Mouse (Mus musculus) spleen, postnatal 14 days (tissue): ENCODE measurements at regions not wholly inside any gene's neighbourhood (a gene's known extent, or its start where the extent isn't known, plus 50 kb on each side); places are given as distances from the start of the nearest gene placed in this dataset.

Source experiments
- DNase-seq, 2 experiments: peaks; one replicate each; pipeline ENCODE4 v3.0.0; 2021 to 2022; ENCODE audit warnings: low spot score in 2 of 2

GRCm38 (mm10) chr5:12219424-12220107, 163.6 kb upstream of the Sema3d start:
- DNase-seq: no peak

- DNase-seq: no peak
These were observed 160.6 kb upstream of the Sema3d start for GRCm38 (mm10) chr5:12222622-12223021.

DNA sequence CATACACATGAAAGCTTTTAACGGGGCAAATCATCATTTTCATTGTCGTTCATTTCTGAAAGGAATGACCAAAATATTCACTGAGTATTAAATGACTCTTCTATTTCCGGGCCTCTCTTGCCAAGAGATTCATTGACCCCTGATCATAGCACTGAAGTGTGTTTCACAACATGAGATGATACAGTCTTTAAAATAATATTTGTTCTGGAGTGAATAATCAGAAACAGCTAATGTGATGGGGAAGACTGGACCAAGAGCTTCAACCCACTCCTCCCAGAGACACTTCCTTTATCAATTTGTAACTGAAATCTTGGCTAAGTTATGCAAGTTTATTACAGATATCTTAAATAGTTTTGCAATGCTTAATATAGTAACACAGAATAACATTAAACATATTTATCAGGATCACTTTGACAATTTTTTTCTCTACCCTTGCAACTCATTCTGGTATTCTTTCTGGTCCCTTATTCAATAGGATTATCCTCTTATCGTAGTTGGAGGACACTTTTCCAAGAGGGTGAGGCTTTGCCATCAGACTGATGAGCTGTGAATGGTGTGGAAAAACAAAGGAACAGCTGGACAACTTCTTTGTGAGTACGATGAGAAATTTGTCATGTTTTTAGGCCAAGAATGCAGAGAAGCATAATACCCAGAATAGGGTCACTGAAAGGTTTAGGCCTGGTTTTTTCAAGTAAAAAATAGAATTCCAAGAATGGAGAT, 149.6 kb upstream of the Sema3d start:
- DNase-seq: no peak

DNA sequence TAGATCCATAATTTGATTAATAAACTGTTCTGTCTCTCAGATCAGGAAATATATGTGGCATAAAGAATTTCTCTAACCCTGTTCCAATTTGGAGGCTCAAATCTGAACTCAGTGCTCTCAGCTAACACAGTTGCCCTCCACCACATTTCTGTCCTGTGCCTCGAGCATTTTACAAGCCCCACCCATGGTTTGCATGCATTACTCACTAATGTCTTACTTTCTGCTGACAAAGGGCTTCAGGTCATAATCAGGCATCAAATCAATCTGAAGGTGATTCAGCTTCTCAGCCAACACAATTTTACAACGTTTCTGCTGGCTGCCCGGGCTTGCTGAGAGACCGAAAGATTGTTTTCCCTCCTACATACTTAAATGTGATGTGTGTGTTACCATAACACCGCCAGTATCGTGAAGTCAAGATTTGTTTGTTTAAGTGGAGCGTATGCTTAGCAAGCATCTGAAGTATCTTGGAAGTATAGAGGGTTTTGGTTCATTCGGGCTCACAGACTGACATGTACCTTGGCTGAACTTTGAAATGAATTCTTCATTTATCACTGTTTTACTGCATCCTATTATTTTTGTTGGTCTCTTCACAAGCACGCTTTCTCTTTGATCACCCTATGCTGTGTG, 139.9 kb upstream of the Sema3d start:
- no peak for DNase-seq

GRCm38 (mm10) chr5:12293685-12294084, 89.5 kb upstream of the Sema3d start:
- DNase-seq: no peak

DNA sequence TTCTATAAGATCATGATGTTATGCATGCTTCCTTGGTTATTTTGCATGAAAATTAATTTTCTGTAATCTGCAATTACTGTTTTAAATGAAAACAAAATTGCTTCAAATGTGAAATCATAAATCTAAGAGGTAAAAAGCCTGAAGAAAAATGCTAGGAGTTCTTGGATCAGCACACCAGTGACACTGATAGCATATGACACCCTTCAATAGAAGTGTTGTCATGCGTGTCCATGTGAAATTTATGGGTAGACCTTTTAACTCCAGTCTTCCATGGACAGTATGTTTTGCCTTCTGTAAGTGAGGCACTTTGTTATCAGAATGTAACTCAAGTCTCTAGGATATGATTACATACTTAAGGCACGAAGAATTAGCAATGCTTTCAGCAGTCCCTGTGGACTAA, 85.9 kb upstream of the Sema3d start:
- no peak for DNase-seq

GRCm38 (mm10) chr5:12301833-12302808, 81.1 kb upstream of the Sema3d start:
- DNase-seq: no peak

DNA sequence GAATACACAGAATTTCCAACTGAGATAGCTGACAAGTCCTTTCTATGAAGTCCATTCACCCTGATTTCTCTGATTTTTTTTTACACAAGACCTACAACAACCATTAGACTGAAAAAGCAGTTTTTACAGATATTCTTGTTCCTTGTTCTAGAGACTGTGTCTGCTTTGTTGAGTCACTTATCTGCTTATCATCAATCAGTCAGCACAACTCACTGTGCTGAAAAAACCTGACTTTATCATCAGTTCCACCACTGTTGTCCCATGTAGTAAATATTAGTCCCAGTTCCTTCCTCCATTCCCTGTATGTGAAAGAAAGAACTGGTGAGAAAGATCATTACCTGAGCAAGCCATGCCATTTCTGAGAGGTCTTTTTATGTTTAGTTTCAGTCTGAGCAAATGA, 73.8 kb upstream of the Sema3d start:
- DNase-seq: no peak

DNA sequence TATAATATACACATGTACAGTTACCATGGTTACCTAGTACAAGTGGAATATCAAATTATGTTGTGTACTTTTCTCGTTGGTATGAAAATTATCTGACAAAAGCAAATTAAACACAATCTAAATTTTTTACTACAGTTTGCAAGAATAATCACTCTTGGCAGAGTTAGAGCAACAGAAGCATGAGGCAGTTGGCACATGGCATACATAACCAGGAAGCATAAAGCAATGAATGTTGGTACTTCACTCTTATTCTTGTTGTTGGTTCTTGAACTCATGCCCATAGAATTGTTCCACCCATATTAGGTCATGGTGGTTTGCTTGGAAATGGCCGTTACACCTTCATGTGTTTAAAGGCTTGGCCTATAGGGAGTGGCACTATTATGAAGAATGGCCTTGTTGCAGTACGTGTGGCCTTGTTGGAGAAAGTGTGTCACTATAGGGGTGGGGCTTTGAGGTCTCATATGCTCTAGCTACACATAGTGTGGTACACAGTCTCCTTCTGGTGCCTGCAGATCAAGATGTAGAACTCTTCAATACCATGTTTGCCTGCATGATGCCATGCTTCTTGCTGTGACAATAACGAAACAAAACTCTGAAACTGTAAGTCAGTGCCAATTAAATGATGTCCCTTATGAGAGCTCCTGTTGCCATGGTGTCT, 50.4 kb upstream of the Sema3d start:
- no peak for DNase-seq
